ENCODE assay signal across 35 mouse cellular contexts in the genomic region with DNA sequence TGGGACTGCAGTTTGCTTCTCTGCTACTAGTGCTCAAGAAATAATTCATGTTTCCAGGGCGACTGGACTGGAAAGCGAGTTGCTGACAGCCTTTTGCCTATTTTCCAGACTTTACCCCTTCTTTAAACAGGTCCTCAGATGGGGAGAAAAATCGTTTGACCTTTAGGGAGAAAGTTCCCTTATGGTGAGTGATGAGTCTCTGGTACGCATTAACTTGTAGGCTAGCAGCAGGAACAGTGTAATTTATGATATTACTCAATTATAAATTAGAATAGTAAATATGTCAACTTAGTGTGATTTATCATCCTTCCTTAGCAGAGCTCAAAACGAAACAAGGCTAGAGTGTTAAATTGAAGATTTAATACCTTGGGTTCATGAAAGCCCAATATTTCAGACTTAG. TPM values are rescaled to one million over a fixed set of nuclear protein-coding genes. Genes with fewer than 3 reads are reported as not detected.
A peak's percentile ranks its signal among the peaks of the same experiment; 100 is the strongest.
DNase-seq lines count a peak whose midpoint lies in the region; ATAC-seq and TF ChIP-seq lines count a peak whose summit lies in the region.
"Had no signal": no experiment of that assay in that cellular context is flagged by ENCODE, and none has a peak within 500 bp of the region (broad histone marks: within the 10 kb centered on the region; RNA-seq: fewer than 3 reads in every experiment).

No protein-coding gene starts in this region.

- TF ChIP-seq CTCF in gastrocnemius, adult 2 months (IDR thresholded peaks at IDR 0.05): no peak

- H3K9me3 ChIP-seq in limb, embryonic 11.5 days (ENCODE audit: control insufficient read depth, low read length): no peaks in the 10 kb centered on the region
- no peaks in the 10 kb centered on the region for H3K9me3 ChIP-seq in limb, embryonic 10.5 days (replicated peaks)
- H3K9me3 ChIP-seq: embryonic facial prominence, embryonic 12.5 days; forebrain, embryonic 15.5 days; heart, embryonic 12.5 days; liver, embryonic 12.5 days; midbrain, embryonic 12.5 days had no signal

- H3K36me3 ChIP-seq in limb, embryonic 11.5 days (ENCODE audit: control insufficient read depth, insufficient read depth, low read length): no peaks in the 10 kb centered on the region
- H3K36me3 ChIP-seq in limb, embryonic 10.5 days: no peaks in the 10 kb centered on the region
- H3K36me3 ChIP-seq: embryonic facial prominence, embryonic 12.5 days; forebrain, embryonic 15.5 days; G1E; heart, embryonic 12.5 days; liver, embryonic 12.5 days; midbrain, embryonic 12.5 days had no signal

- ATAC-seq in limb, embryonic 11.5 days (ENCODE audit: insufficient number of reproducible peaks, low FRiP score, low TSS enrichment, low read depth): peak; percentile 39; the same call in 1 of the 2 replicates
- ATAC-seq: forebrain, embryonic 15.5 days; inflammation-experienced regulatory T-cells, adult 6 months; liver, embryonic 12.5 days; liver, postnatal 0 days; Patski had no signal

- no peaks in the 10 kb centered on the region for H3K27me3 ChIP-seq in limb, embryonic 11.5 days (ENCODE audit: control insufficient read depth, insufficient read depth, low read length)
- H3K27me3 ChIP-seq in limb, embryonic 10.5 days (ENCODE audit: low read depth, poor library complexity, severe bottlenecking): no peaks in the 10 kb centered on the region
- H3K27me3 ChIP-seq: embryonic facial prominence, embryonic 12.5 days; forebrain, embryonic 15.5 days; heart, embryonic 12.5 days; liver, embryonic 12.5 days; midbrain, embryonic 12.5 days; Patski had no signal

- H3K4me1 ChIP-seq in limb, embryonic 11.5 days (ENCODE audit: control insufficient read depth, insufficient read depth, low read length): no peaks in the 10 kb centered on the region
- H3K4me1 ChIP-seq in limb, embryonic 10.5 days: no peaks in the 10 kb centered on the region
- H3K4me1 ChIP-seq: embryonic facial prominence, embryonic 12.5 days; forebrain, embryonic 15.5 days; heart, embryonic 12.5 days; liver, embryonic 12.5 days; midbrain, embryonic 12.5 days had no signal

- 44% methylated on average over 5 of the region's 5 CpGs for WGBS in limb, embryonic 11.5 days
- WGBS in limb, embryonic 10.5 days: 53% methylated on average over 5 of the region's 5 CpGs

- no peak overlapping the region for H3K9ac ChIP-seq in limb, embryonic 11.5 days (ENCODE audit: low read length)
- H3K9ac ChIP-seq: embryonic facial prominence, embryonic 12.5 days; forebrain, embryonic 15.5 days; heart, embryonic 12.5 days; hindbrain, embryonic 14.5 days; liver, embryonic 12.5 days; liver, postnatal 0 days; midbrain, embryonic 12.5 days had no signal

- H3K27ac ChIP-seq in limb, embryonic 11.5 days (replicated peaks; ENCODE audit: low read depth, low read length): no peak overlapping the region
- no peak overlapping the region for H3K27ac ChIP-seq in limb, embryonic 10.5 days
- H3K27ac ChIP-seq in gastrocnemius, adult 2 months: no peak overlapping the region
- H3K27ac ChIP-seq: embryonic facial prominence, embryonic 12.5 days; forebrain, embryonic 15.5 days; heart, adult 2 months; hindbrain, embryonic 14.5 days; liver, embryonic 12.5 days; midbrain, embryonic 12.5 days; stomach, postnatal 0 days had no signal

- peak; percentile 16 for DNase-seq in embryo, embryonic 11 days
- no peak for DNase-seq in embryo, embryonic 9.5 days (ENCODE audit: extremely low spot score)
- DNase-seq in limb, embryonic 11.5 days (ENCODE audit: low spot score): peak; percentile 25
- no peak for DNase-seq in limb, embryonic 10.5 days (ENCODE audit: low spot score)
- DNase-seq in mesoderm, embryonic 11.5 days (ENCODE audit: low read depth, low spot score): peak; percentile 61
- no peak for DNase-seq in gastrocnemius, adult 2 months
- DNase-seq in cerebellum, adult 9-10 months: no peak
- DNase-seq: adrenal gland, postnatal 14 days; cerebellum, adult 11 months; cerebellum, adult 9-11 months; heart, adult 2 months; heart, postnatal 4 days; kidney, adult 11 months; kidney, postnatal 4 days; liver, postnatal 0 days; lung, postnatal 36 days; right cerebral cortex, adult 18-20 months; right cerebral cortex, postnatal 4 days; thymus, adult 18-20 months; thymus, postnatal 25 days had no signal

- H3K4me3 ChIP-seq in limb, embryonic 11.5 days (ENCODE audit: low read depth, low read length): no peak overlapping the region
- H3K4me3 ChIP-seq in limb, embryonic 10.5 days: no peak overlapping the region
- H3K4me3 ChIP-seq in gastrocnemius, adult 2 months: no peak overlapping the region
- H3K4me3 ChIP-seq: embryonic facial prominence, embryonic 12.5 days; forebrain, embryonic 15.5 days; heart, adult 2 months; heart, embryonic 12.5 days; liver, embryonic 12.5 days; midbrain, embryonic 12.5 days; myocyte had no signal

- H3K4me2 ChIP-seq in limb, embryonic 11.5 days (ENCODE audit: low read depth, severe bottlenecking): no peak overlapping the region
- H3K4me2 ChIP-seq: embryonic facial prominence, embryonic 12.5 days; forebrain, embryonic 15.5 days; heart, embryonic 12.5 days; hindbrain, embryonic 14.5 days; liver, embryonic 12.5 days; midbrain, embryonic 12.5 days had no signal

- intact Hi-C loops in gastrocnemius, adult 2 months (cut with DNase I): no loop called here

RNA-seq across cellular contexts. Expression of gene Galnt13, which starts 47.3 kb away (rescaled TPM):
- polyA plus RNA-seq in limb, embryonic 11.5 days (2014; fragmentation: Nextera tagmentation; extraction: Ambion mirVana): 0.52 and 2.0 TPM in 2 replicates
- 0.35 and 0.73 TPM in 2 replicates for polyA plus RNA-seq in limb, embryonic 10.5 days (2016; fragmentation: Nextera tagmentation; extraction: Ambion mirVana)
- total RNA-seq in gastrocnemius, adult 2 months (2021): not detected
- total RNA-seq: heart, adult 2 months; heart, postnatal 4 days; megakaryocyte, adult 5-6 weeks had no signal
- polyA plus RNA-seq: G1E; heart, adult 2 months; heart, postnatal 0 days; liver, embryonic 12.5 days; liver, postnatal 0 days; lung, embryonic 16.5 days; myocyte; Patski; spleen, adult 2 months had no signal

Comparison
In these comparisons a context has a peak if more than half of its experiments do, and no peak if none do; other contexts are left out.
1. DNase-seq: peak in embryo, embryonic 11 days (single experiment), limb, embryonic 11.5 days (single experiment) and mesoderm, embryonic 11.5 days (single experiment); none in embryo, embryonic 9.5 days (single experiment), limb, embryonic 10.5 days (single experiment), gastrocnemius, adult 2 months (single experiment) and cerebellum, adult 9-10 months (single experiment).